Comparison of ENCODE assay signal across 12 mouse cellular contexts in the genomic region with DNA sequence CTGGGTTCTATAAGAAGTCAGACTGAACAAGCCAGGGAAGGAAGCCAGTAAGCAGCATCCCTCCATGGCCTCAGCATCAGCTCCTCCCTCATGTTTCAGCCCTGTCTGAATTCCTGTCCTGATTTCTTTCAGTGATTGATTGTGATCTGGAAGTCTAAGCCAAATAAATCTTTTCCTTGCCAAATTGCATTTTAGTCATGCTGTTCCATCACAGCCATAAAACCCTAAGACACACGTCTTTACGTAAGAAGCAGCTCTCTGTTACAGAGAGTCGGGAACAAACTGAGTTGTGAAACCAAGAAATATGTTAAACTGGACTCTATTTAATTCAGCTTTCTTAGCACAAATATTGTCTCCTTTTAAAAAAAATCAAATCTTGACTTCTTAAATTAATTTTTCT.
"Had no signal": no experiment of that assay in that cellular context is flagged by ENCODE, and none has a peak within 500 bp of the region (broad histone marks: within the 10 kb centered on the region; RNA-seq: fewer than 3 reads in every experiment).

No protein-coding gene starts in this region.

- ATAC-seq: inflammation-experienced regulatory T-cells, adult 6 months; intestine, postnatal 0 days; liver, embryonic 12.5 days; midbrain, embryonic 16.5 days had no signal

- H3K4me3 ChIP-seq: limb, embryonic 15.5 days; liver, embryonic 12.5 days; midbrain, embryonic 10.5 days; neural tube, embryonic 13.5 days; stomach, embryonic 15.5 days had no signal

- H3K9me3 ChIP-seq: limb, embryonic 15.5 days; liver, embryonic 12.5 days; midbrain, embryonic 10.5 days; neural tube, embryonic 13.5 days; stomach, embryonic 15.5 days had no signal

- DNase-seq: kidney, adult 9 months; kidney, postnatal 36 days; retina, postnatal 1 day had no signal

- H3K4me2 ChIP-seq: limb, embryonic 15.5 days; liver, embryonic 12.5 days; neural tube, embryonic 13.5 days; stomach, embryonic 15.5 days had no signal

- H3K9ac ChIP-seq: limb, embryonic 15.5 days; liver, embryonic 12.5 days; neural tube, embryonic 13.5 days; stomach, embryonic 15.5 days had no signal

- H3K27me3 ChIP-seq: limb, embryonic 15.5 days; liver, embryonic 12.5 days; neural tube, embryonic 13.5 days; stomach, embryonic 15.5 days had no signal

- H3K36me3 ChIP-seq: limb, embryonic 15.5 days; liver, embryonic 12.5 days; midbrain, embryonic 10.5 days; neural tube, embryonic 13.5 days; stomach, embryonic 15.5 days had no signal

- H3K4me1 ChIP-seq: limb, embryonic 15.5 days; liver, embryonic 12.5 days; midbrain, embryonic 10.5 days; stomach, embryonic 15.5 days had no signal

- H3K27ac ChIP-seq: kidney, postnatal 0 days; limb, embryonic 15.5 days; liver, embryonic 12.5 days; midbrain, embryonic 10.5 days; neural tube, embryonic 13.5 days; stomach, embryonic 15.5 days had no signal
